Mouse (Mus musculus) myocyte (in vitro differentiated cells): Measurements from ENCODE around the gene Gabarap. TPM values are rescaled to one million over a fixed set of nuclear protein-coding genes. Genes with fewer than 3 reads are reported as not detected.
"Not testable (repeated sequence)": the region's sequence is repeated elsewhere in the genome, so short reads cannot be mapped to it uniquely, and the experiment has no call there.

ENCODE experiments used
- H3K27me3 ChIP-seq: one replicate; pipeline ENCODE4 v1.6.1; 2011; ENCODE audit not compliant: control insufficient read depth, insufficient read depth, insufficient read length
- H3K36me3 ChIP-seq: one replicate; pipeline ENCODE4 v1.6.1; 2011; ENCODE audit not compliant: control insufficient read depth, insufficient read depth
- H3K4me2 ChIP-seq: one replicate; pipeline ENCODE4 v1.6.1; 2011; ENCODE audit warnings: low read depth, control low read depth
- H3K4me3 ChIP-seq: one replicate; pipeline ENCODE4 v1.5.1; 2011; ENCODE audit warnings: mild to moderate bottlenecking, control low read depth, moderate library complexity
- H3K79me2 ChIP-seq: one replicate; pipeline ENCODE4 v1.6.1; 2011; ENCODE audit not compliant: control insufficient read depth, insufficient read depth
- H3ac ChIP-seq: one replicate; pipeline ENCODE4 v1.6.1; 2011; ENCODE audit not compliant: control insufficient read depth, insufficient read length
- CEBPB ChIP-seq: IDR thresholded peaks from 2 replicates; pipeline ENCODE4 v1.6.1; 2011; ENCODE audit warnings: mild to moderate bottlenecking, moderate library complexity; ENCODE audit not compliant: poor library complexity, insufficient read depth, severe bottlenecking
- E2F4 ChIP-seq: IDR thresholded peaks from one replicate; pipeline ENCODE4 v1.6.1; 2011; ENCODE audit warnings: mild to moderate bottlenecking, control low read depth, moderate library complexity; ENCODE audit not compliant: insufficient read depth
- MAX ChIP-seq: IDR thresholded peaks from one replicate; pipeline ENCODE4 v1.6.1; 2011; ENCODE audit warnings: low read depth, mild to moderate bottlenecking, control low read depth
- MYOD1 ChIP-seq, 3 experiments: IDR thresholded peaks; one replicate each; pipeline ENCODE4 v1.6.1; 2011; ENCODE audit warnings: control low read depth in 2 of 3, low read depth in 2 of 3, mild to moderate bottlenecking in 2 of 3, moderate library complexity in 1 of 3; ENCODE audit not compliant: insufficient read length in 2 of 3, control insufficient read depth in 1 of 3
- MYOG ChIP-seq, 3 experiments: IDR thresholded peaks; one replicate each; pipeline ENCODE4 v1.6.1; 2011; ENCODE audit warnings: control low read depth in 2 of 3, low read depth in 2 of 3, mild to moderate bottlenecking in 2 of 3; ENCODE audit not compliant: insufficient read length in 2 of 3, control insufficient read depth in 1 of 3, insufficient read depth in 1 of 3
- POLR2A ChIP-seq: IDR thresholded peaks from one replicate; pipeline ENCODE4 v1.6.1; 2011; ENCODE audit warnings: low read depth, mild to moderate bottlenecking, control low read depth, moderate library complexity; ENCODE audit not compliant: insufficient read length
- POLR2AphosphoS2 ChIP-seq: IDR thresholded peaks from one replicate; pipeline ENCODE4 v1.6.1; 2011; ENCODE audit warnings: low read depth, control low read depth; ENCODE audit not compliant: insufficient read length
- REST ChIP-seq: IDR thresholded peaks from one replicate; pipeline ENCODE4 v1.6.1; 2011; ENCODE audit warnings: mild to moderate bottlenecking, control low read depth, moderate library complexity; ENCODE audit not compliant: insufficient read depth, insufficient read length
- SRF ChIP-seq: IDR thresholded peaks from one replicate; pipeline ENCODE4 v1.6.1; 2011; ENCODE audit warnings: low read depth; ENCODE audit not compliant: control insufficient read depth, insufficient read length
- TCF12 ChIP-seq: IDR thresholded peaks from one replicate; pipeline ENCODE4 v1.6.1; 2011; ENCODE audit warnings: mild to moderate bottlenecking, control low read depth; ENCODE audit not compliant: poor library complexity, insufficient read depth, severe bottlenecking
- TCF3 ChIP-seq: IDR thresholded peaks from one replicate; pipeline ENCODE4 v1.6.1; 2011; ENCODE audit warnings: low read depth, control low read depth; ENCODE audit not compliant: insufficient read length
- USF1 ChIP-seq: IDR thresholded peaks from one replicate; pipeline ENCODE4 v1.6.1; 2011; ENCODE audit warnings: low read depth, mild to moderate bottlenecking, control low read depth, moderate library complexity
- polyA plus RNA-seq: library from polyadenylated mRNA; unstranded; fragments of >200 nt; fragmentation: generic; extraction: Trizol; gene quantifications from one replicate; pipeline ENCODE4 v1.2.1, GENCODE M21; 2012; ENCODE audit warnings: missing spikeins

Gabarap gene
- polyA plus RNA-seq, 1 experiment, result 530 TPM

DNA sequence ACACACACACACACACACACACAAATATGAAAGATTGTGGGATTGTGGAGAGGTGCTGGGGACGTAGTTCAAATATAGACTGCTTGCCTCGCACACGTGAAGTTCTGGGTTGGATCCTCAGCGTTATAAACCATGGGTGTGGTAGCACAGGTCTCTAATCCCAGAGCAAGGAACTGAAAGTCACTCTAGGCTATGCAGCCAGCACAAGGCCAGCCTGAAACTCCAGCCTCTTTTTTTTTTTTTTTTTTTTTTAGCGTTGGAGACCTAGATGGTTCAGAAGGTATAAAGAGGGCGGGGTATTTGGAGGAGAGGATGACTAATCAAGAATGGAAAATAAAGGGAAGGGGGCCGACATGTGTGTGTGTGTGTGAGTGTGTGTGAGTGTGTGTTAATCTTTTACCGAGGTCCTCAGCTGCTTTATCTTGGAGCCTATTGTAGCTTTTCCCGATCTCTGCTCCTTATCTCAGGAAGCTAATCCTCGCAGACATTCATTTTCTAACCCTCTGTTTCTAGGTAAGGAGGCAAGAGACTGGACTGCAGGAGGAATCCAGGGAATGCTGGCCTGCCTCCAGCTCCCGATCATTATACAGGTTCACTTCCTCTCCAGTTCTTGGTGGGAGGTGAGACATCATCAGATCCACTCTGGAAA, 37.6 kb upstream of the Gabarap start:
- H3K36me3 ChIP-seq, result no peaks in the 10 kb centered on the region
- no peaks in the 10 kb centered on the region for H3K79me2 ChIP-seq
- H3ac ChIP-seq, result no peak overlapping the region
- TF ChIP-seq POLR2AphosphoS2, result no peak
- TF ChIP-seq TCF3, result no peak
- TF ChIP-seq CEBPB, result no peak
- TF ChIP-seq USF1, result no peak
- TF ChIP-seq MAX, result no peak
- no peak for TF ChIP-seq E2F4
- no peak for TF ChIP-seq REST
- TF ChIP-seq MYOG (IDR thresholded peaks at IDR 0.05; ENCODE audit: control insufficient read depth in 1 of 3, insufficient read depth in 1 of 3, insufficient read length in 2 of 3, low read depth in 2 of 3), result no peak
- no peak for TF ChIP-seq TCF12
- H3K4me2 ChIP-seq, result no peak overlapping the region
- H3K4me3 ChIP-seq, result no peak overlapping the region
- H3K27me3 ChIP-seq, result peaks cover 11% of the 10 kb centered on the region

DNA sequence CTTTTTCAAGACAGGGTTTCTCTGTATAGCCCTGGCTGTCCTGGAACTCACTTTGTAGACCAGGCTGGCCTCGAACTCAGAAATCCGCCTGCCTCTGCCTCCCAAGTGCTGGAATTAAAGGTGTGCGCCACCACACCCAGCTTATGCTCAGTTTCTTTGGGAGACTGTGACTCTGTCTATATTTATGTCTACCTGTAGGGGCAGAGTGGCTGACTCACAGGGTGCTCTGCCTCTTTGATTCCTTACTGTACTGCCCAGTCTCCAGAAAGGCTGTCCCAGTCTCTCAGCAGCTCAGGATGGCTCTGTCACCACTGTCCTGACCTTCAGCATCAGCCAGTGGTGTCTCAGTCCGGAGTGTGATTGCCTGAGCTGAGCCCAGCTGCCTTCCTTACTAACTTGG, 35.3 kb upstream of the Gabarap start:
- not testable (repeated sequence) for H3K36me3 ChIP-seq, H3ac ChIP-seq
- H3K27me3 ChIP-seq, result peaks cover 11% of the 10 kb centered on the region

DNA sequence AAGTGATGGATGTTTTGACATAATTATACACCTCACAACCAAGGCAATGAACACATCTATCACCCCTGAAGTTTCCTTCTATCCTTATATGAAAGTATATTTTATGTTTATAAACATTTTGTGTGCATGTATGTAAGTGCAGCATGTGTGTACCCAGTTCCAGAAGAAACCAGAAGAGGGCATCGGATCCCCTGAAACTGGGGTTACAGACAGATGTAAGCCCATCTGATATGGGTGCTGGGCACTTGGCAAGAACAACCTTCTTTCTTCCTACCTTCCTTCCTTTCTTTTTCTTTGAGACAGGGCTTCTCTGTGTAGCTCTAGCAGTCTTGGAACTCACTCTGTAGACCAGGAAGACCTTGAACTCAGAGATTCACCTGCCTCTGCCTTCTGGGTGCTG, 34.7 kb upstream of the Gabarap start:
- TF ChIP-seq USF1 (no peak), E2F4 (no peak), TCF12 (no peak), POLR2A (no peak), CEBPB (no peak), POLR2AphosphoS2 (no peak), MYOG (IDR thresholded peaks at IDR 0.05; ENCODE audit: control insufficient read depth in 1 of 3, insufficient read depth in 1 of 3, insufficient read length in 2 of 3, low read depth in 2 of 3) (no peak), MYOD1 (IDR thresholded peaks at IDR 0.05; ENCODE audit: control insufficient read depth in 1 of 3, insufficient read length in 2 of 3, low read depth in 2 of 3) (no peak), SRF (no peak)
- H3K36me3 ChIP-seq, result no peaks in the 10 kb centered on the region

More for the DNA sequence above, 35.3 kb upstream of the Gabarap start:
- H3K79me2 ChIP-seq, H3K4me3 ChIP-seq, H3K4me2 ChIP-seq: not testable (repeated sequence)

DNA sequence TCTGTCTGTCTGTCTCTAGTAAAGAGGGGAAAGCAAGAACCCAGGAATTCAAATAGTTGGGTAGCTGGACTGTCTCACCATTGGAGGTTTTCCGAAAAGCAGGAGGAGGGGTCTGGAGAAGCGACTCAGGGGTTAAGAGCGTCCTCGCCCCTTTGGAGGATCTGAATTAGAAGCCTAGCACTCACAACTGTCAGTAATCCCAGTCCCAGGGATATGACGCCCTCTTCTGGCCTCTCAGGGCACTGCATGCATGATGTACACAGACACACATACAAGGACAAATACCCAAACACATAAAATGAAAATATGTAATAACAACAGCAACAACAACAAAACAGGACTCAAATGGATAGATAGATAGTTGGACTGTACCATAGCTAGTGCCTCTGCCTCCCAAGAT, 30.3 kb upstream of the Gabarap start:
- Histone ChIP-seq H3K79me2 (no peaks in the 10 kb centered on the region), H3ac (no peak overlapping the region), H3K4me2 (no peak overlapping the region), H3K36me3 (no peaks in the 10 kb centered on the region), H3K4me3 (no peak overlapping the region), H3K27me3 (peaks cover 28% of the 10 kb centered on the region)
- no peak for TF ChIP-seq SRF
- TF ChIP-seq POLR2A, result no peak
- TF ChIP-seq MYOG (IDR thresholded peaks at IDR 0.05; ENCODE audit: control insufficient read depth in 1 of 3, insufficient read depth in 1 of 3, insufficient read length in 2 of 3, low read depth in 2 of 3), result no peak
- no peak for TF ChIP-seq MYOD1 (IDR thresholded peaks at IDR 0.05; ENCODE audit: control insufficient read depth in 1 of 3, insufficient read length in 2 of 3, low read depth in 2 of 3)
- TF ChIP-seq USF1, result no peak
- TF ChIP-seq MAX, result no peak
- no peak for TF ChIP-seq CEBPB
- no peak for TF ChIP-seq TCF3
- no peak for TF ChIP-seq POLR2AphosphoS2

More for the DNA sequence above, 34.7 kb upstream of the Gabarap start:
- Histone ChIP-seq H3K4me2 (no peak overlapping the region), H3K79me2 (no peaks in the 10 kb centered on the region), H3K4me3 (no peak overlapping the region), H3ac (no peak overlapping the region), H3K27me3 (peaks cover 11% of the 10 kb centered on the region)

DNA sequence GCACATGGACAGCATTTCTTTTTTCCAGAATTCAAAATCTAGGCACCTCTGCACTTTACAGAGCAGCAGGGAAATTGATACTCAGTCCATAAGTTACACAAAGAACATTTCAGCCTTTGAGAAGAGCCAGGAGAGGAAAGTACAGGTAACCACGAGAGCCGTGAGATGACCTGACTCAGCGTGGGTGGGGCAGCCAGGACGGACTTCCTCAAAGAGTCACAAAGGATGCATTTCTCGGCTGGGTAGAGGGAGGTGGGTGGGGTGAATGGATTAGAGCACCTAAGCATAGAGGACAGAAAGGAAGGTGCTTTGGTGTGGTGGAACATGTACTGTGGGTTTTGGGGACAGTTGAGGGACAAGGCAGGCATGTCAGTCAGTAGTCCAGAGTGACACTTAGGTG, 29.1 kb upstream of the Gabarap start:
- Histone ChIP-seq H3K79me2 (no peaks in the 10 kb centered on the region), H3K4me3 (no peak overlapping the region), H3K36me3 (no peaks in the 10 kb centered on the region), H3ac (no peak overlapping the region), H3K4me2 (no peak overlapping the region), H3K27me3 (peaks cover 36% of the 10 kb centered on the region)
- TF ChIP-seq TCF12 (no peak), POLR2AphosphoS2 (no peak), E2F4 (no peak), REST (no peak), MYOD1 (IDR thresholded peaks at IDR 0.05; ENCODE audit: control insufficient read depth in 1 of 3, insufficient read length in 2 of 3, low read depth in 2 of 3) (no peak), MAX (no peak), MYOG (IDR thresholded peaks at IDR 0.05; ENCODE audit: control insufficient read depth in 1 of 3, insufficient read depth in 1 of 3, insufficient read length in 2 of 3, low read depth in 2 of 3) (no peak), TCF3 (no peak), CEBPB (no peak)
